Comparison of ENCODE assay signal across 12 mouse cellular contexts in the genomic region with DNA sequence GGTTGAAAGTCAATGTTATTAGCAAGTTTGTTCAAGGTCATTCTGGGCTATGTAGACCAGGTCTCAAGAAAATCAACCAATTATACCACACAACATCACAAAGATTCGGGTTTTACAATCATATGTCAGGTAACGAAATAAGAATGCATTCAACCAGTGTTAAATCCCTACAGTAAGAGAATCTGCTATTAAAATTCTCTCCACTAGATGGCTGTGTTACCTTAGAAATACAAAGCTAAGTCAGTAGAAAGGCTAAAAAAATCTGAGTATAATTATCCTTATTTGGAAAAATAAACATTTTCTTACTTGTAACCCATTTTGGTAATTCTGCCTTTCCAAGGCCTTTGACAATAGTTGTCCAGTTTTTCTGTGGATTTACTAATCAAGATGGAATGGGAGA. TPM values are rescaled to one million over a fixed set of nuclear protein-coding genes. Genes with fewer than 3 reads are reported as not detected.
A peak's percentile ranks its signal among the peaks of the same experiment; 100 is the strongest.
DNase-seq lines count a peak whose midpoint lies in the region; ATAC-seq and TF ChIP-seq lines count a peak whose summit lies in the region.
"Had no signal": no experiment of that assay in that cellular context is flagged by ENCODE, and none has a peak within 500 bp of the region (broad histone marks: within the 10 kb centered on the region; RNA-seq: fewer than 3 reads in every experiment).

No protein-coding gene starts in this region.

- 27% methylated on average over 2 of the region's 2 CpGs for WGBS in hindbrain, postnatal 0 days
- WGBS in liver, embryonic 11.5 days = 44% methylated on average over 2 of the region's 2 CpGs

- no peak overlapping the region for H3K4me2 ChIP-seq in hindbrain, postnatal 0 days (ENCODE audit: low read depth, low read length)
- no peak overlapping the region for H3K4me2 ChIP-seq in liver, embryonic 11.5 days
- H3K4me2 ChIP-seq: liver, embryonic 13.5 days had no signal

- H3K79me2 ChIP-seq in MEL (ENCODE audit: control insufficient read depth, insufficient read depth, low read length, poor library complexity) = no peaks in the 10 kb centered on the region

- peak; percentile 90 for TF ChIP-seq CTCF in layer of hippocampus, adult 2 months (conservative IDR thresholded peaks at IDR 0.05)
- no peak for TF ChIP-seq CTCF in MEL (IDR thresholded peaks at IDR 0.05 in 2 of 3, conservative IDR thresholded peaks at IDR 0.05 in 1 of 3; ENCODE audit: control insufficient read depth in 1 of 3, insufficient read depth in 1 of 3, low read depth in 2 of 3, low read length in 3 of 3, poor library complexity in 1 of 3, severe bottlenecking in 1 of 3)
- TF ChIP-seq CTCF in hindbrain, postnatal 0 days (IDR thresholded peaks at IDR 0.05; ENCODE audit: low read depth) = peak; percentile 74

- H3K27me3 ChIP-seq in MEL (ENCODE audit: control insufficient read depth in 1 of 2, insufficient read depth in 2 of 2, low read length in 2 of 2) = peaks cover 0 to 1% of the 10 kb centered on the region in 2 experiments; a peak in 1 of 4 replicates
- no peaks in the 10 kb centered on the region for H3K27me3 ChIP-seq in hindbrain, postnatal 0 days (ENCODE audit: insufficient read depth, low read length)
- no peaks in the 10 kb centered on the region for H3K27me3 ChIP-seq in liver, embryonic 11.5 days (replicated peaks; ENCODE audit: control insufficient read depth, insufficient read depth, low read length)
- H3K27me3 ChIP-seq: liver, embryonic 13.5 days had no signal

- no peaks in the 10 kb centered on the region for H3K4me1 ChIP-seq in MEL (ENCODE audit: control insufficient read depth in 1 of 2, insufficient read depth in 2 of 2, low read length in 2 of 2)
- no peaks in the 10 kb centered on the region for H3K4me1 ChIP-seq in hindbrain, postnatal 0 days (ENCODE audit: insufficient read depth, low read length)
- no peaks in the 10 kb centered on the region for H3K4me1 ChIP-seq in liver, embryonic 11.5 days (replicated peaks; ENCODE audit: control insufficient read depth, insufficient read depth, low read length)
- H3K4me1 ChIP-seq: liver, embryonic 13.5 days had no signal

- H3K9me3 ChIP-seq in MEL (replicated peaks; ENCODE audit: insufficient read depth, low read length) = no peaks in the 10 kb centered on the region
- no peaks in the 10 kb centered on the region for H3K9me3 ChIP-seq in hindbrain, postnatal 0 days (ENCODE audit: low read length)
- H3K9me3 ChIP-seq in liver, embryonic 11.5 days (ENCODE audit: control insufficient read depth, low read length) = no peaks in the 10 kb centered on the region
- H3K9me3 ChIP-seq: liver, embryonic 13.5 days had no signal

- H3K4me3 ChIP-seq in layer of hippocampus, adult 2 months = no peak overlapping the region
- no peak overlapping the region for H3K4me3 ChIP-seq in MEL (ENCODE audit: control insufficient read depth in 1 of 2, insufficient read depth in 1 of 2, low read depth in 2 of 2, low read length in 2 of 2)
- no peak overlapping the region for H3K4me3 ChIP-seq in hindbrain, postnatal 0 days (ENCODE audit: low read length)
- no peak overlapping the region for H3K4me3 ChIP-seq in liver, embryonic 11.5 days (ENCODE audit: low read depth, low read length)
- H3K4me3 ChIP-seq: liver, embryonic 13.5 days; myocyte had no signal

- H3K36me3 ChIP-seq in MEL (ENCODE audit: control insufficient read depth in 1 of 2, insufficient read depth in 2 of 2, low read length in 2 of 2) = no peaks in the 10 kb centered on the region
- no peaks in the 10 kb centered on the region for H3K36me3 ChIP-seq in hindbrain, postnatal 0 days (ENCODE audit: insufficient read depth, low read length)
- no peaks in the 10 kb centered on the region for H3K36me3 ChIP-seq in liver, embryonic 11.5 days (ENCODE audit: control insufficient read depth, insufficient read depth, low read length)
- H3K36me3 ChIP-seq: liver, embryonic 13.5 days had no signal

- H3K27ac ChIP-seq in layer of hippocampus, adult 2 months = no peak overlapping the region
- H3K27ac ChIP-seq in MEL (ENCODE audit: control insufficient read depth, low read depth, low read length) = no peak overlapping the region
- H3K27ac ChIP-seq in hindbrain, postnatal 0 days = no peak overlapping the region
- no peak overlapping the region for H3K27ac ChIP-seq in liver, embryonic 11.5 days (ENCODE audit: low read depth, low read length)
- H3K27ac ChIP-seq: liver, embryonic 13.5 days had no signal

- no peak for TF ChIP-seq POLR2A in MEL (IDR thresholded peaks at IDR 0.05; ENCODE audit: control insufficient read depth in 1 of 2, insufficient read depth in 1 of 2, low read depth in 1 of 2, low read length in 2 of 2, poor library complexity in 1 of 2)

- H3K9ac ChIP-seq in MEL (ENCODE audit: control insufficient read depth, low read depth, low read length, poor library complexity, severe bottlenecking) = no peak overlapping the region
- no peak overlapping the region for H3K9ac ChIP-seq in hindbrain, postnatal 0 days (replicated peaks; ENCODE audit: low read length)
- H3K9ac ChIP-seq in liver, embryonic 11.5 days (ENCODE audit: low read depth, low read length) = no peak overlapping the region
- H3K9ac ChIP-seq: liver, embryonic 13.5 days had no signal

- peak; percentile 43; the same call in 1 of the 2 replicates for ATAC-seq in hindbrain, postnatal 0 days
- no peak; the same call in 1 of the 2 replicates for ATAC-seq in megakaryocyte-erythroid progenitor cell, adult 5-6 weeks (replicated peaks; ENCODE audit: low FRiP score, low TSS enrichment, poor library complexity, severe bottlenecking)
- ATAC-seq in liver, embryonic 11.5 days (replicated peaks; ENCODE audit: low FRiP score) = no peak

- peak; percentile 8; the same call in 1 of the 2 replicates for TF ChIP-seq RAD21 in MEL (IDR thresholded peaks at IDR 0.05; ENCODE audit: low read depth, low read length)

- TF ChIP-seq EP300 in MEL (IDR thresholded peaks at IDR 0.05; ENCODE audit: low read depth in 1 of 2, low read length in 2 of 2) = no peak

- peak; percentile 64 for DNase-seq in cerebellum, adult 9-10 months
- no peak for DNase-seq in cerebellum, adult 9-11 months
- no peak for DNase-seq in layer of hippocampus, adult 2 months (ENCODE audit: low spot score in 2 of 2)
- no peak for DNase-seq in layer of hippocampus, postnatal 25 days (ENCODE audit: extremely low spot score in 1 of 2, low spot score in 1 of 2)
- DNase-seq in MEL (ENCODE audit: low read depth, low spot score) = no peak
- peak; percentile 84 for DNase-seq in hindbrain, postnatal 0 days (ENCODE audit: low spot score)
- no peak for DNase-seq in liver, embryonic 11.5 days (ENCODE audit: low spot score)
- DNase-seq: cerebellum, adult 18-20 months; heart, postnatal 10 days; liver, embryonic 13.5 days had no signal

TF ChIP-seq in MEL, 35 proteins besides CTCF, POLR2A, EP300 and RAD21:
- TF ChIP-seq HCFC1 (IDR thresholded peaks at IDR 0.05; ENCODE audit: low read depth, low read length) (no peak), MYC (IDR thresholded peaks at IDR 0.05; ENCODE audit: low read depth, low read length) (no peak), ELF1 (IDR thresholded peaks at IDR 0.05; ENCODE audit: low read depth, low read length) (no peak), BHLHE40 (IDR thresholded peaks at IDR 0.05; ENCODE audit: borderline replicate concordance, low read depth, low read length) (no peak), TCF12 (IDR thresholded peaks at IDR 0.05; ENCODE audit: low read depth, low read length) (no peak), SIN3A (IDR thresholded peaks at IDR 0.05; ENCODE audit: low read length) (no peak), MAFK (IDR thresholded peaks at IDR 0.05; ENCODE audit: borderline replicate concordance, low read depth, low read length) (no peak), ZKSCAN1 (IDR thresholded peaks at IDR 0.05; ENCODE audit: low read depth, low read length) (no peak)

RNA-seq across cellular contexts. Expression of gene Mtrf1l, which starts 23.2 kb away (rescaled TPM):
- 10 to 100 TPM; 10.6 to 12.0 TPM for total RNA-seq in layer of hippocampus, adult 2 months (2021)
- total RNA-seq in layer of hippocampus, postnatal 25 days (2021) = 10 to 100 TPM; 11.4 TPM
- total RNA-seq in MEL (2012; rRNA removed) = 4.0 and 4.6 TPM in 2 replicates
- polyA plus RNA-seq in MEL (2012; ENCODE audit: insufficient read depth in 1 of 2, insufficient read length in 2 of 2, low read depth in 1 of 2, low replicate concordance in 2 of 2, missing spikeins in 1 of 2) = 1 to 10 TPM in 1 of 2 experiments, not detected in 1; 5.6 TPM
- total RNA-seq in hindbrain, postnatal 0 days (2014; rRNA removed) = 7.3 and 12.2 TPM in 2 replicates
- polyA plus RNA-seq in hindbrain, postnatal 0 days (2015; fragmentation: Nextera tagmentation; extraction: Ambion mirVana) = 8.2 and 8.3 TPM in 2 replicates
- 13.1 and 16.3 TPM in 2 replicates for total RNA-seq in megakaryocyte-erythroid progenitor cell, adult 5-6 weeks (2014; fragmentation: Nextera tagmentation)
- total RNA-seq in megakaryocyte-erythroid progenitor cell, adult 5-6 weeks (2017) = 24.3 and 49.2 TPM in 2 replicates
- polyA plus RNA-seq in liver, embryonic 11.5 days (2014; fragmentation: Nextera tagmentation; extraction: Ambion mirVana) = 12.6 and 13.4 TPM in 2 replicates

RNA-seq across cellular contexts. Expression of gene Fbxo5, which starts 41.5 kb away (rescaled TPM):
- total RNA-seq in layer of hippocampus, adult 2 months (2021) = 1 to 10 TPM in 1 of 2 experiments, under 1 TPM in 1; 0.83 to 1.1 TPM
- 1 to 10 TPM; 1.0 to 1.3 TPM for total RNA-seq in layer of hippocampus, postnatal 25 days (2021)
- total RNA-seq in MEL (2012; rRNA removed) = 41.0 and 48.7 TPM in 2 replicates
- polyA plus RNA-seq in MEL (2012; ENCODE audit: insufficient read depth in 1 of 2, insufficient read length in 2 of 2, low read depth in 1 of 2, low replicate concordance in 2 of 2, missing spikeins in 1 of 2) = 1,000 to 10,000 TPM in 1 of 2 experiments, 10 to 100 TPM in 1; 36.1 to 1,320 TPM
- 5.3 and 8.0 TPM in 2 replicates for total RNA-seq in hindbrain, postnatal 0 days (2014; rRNA removed)
- polyA plus RNA-seq in hindbrain, postnatal 0 days (2015; fragmentation: Nextera tagmentation; extraction: Ambion mirVana) = 10.0 and 12.0 TPM in 2 replicates
- 91.9 and 94.5 TPM in 2 replicates for total RNA-seq in megakaryocyte-erythroid progenitor cell, adult 5-6 weeks (2014; fragmentation: Nextera tagmentation)
- 39.0 and 49.5 TPM in 2 replicates for total RNA-seq in megakaryocyte-erythroid progenitor cell, adult 5-6 weeks (2017)
- 94.5 and 99.7 TPM in 2 replicates for polyA plus RNA-seq in liver, embryonic 11.5 days (2014; fragmentation: Nextera tagmentation; extraction: Ambion mirVana)

Comparison
In these comparisons a context has a peak if more than half of its experiments do, and no peak if none do; other contexts are left out.
1. DNase-seq: peak in cerebellum, adult 9-10 months (single experiment) and hindbrain, postnatal 0 days (single experiment); none in cerebellum, adult 9-11 months (single experiment), layer of hippocampus, adult 2 months (0 of 2), layer of hippocampus, postnatal 25 days (0 of 2), MEL (single experiment) and liver, embryonic 11.5 days (single experiment).
2. CTCF ChIP-seq: peak in layer of hippocampus, adult 2 months (single experiment) and hindbrain, postnatal 0 days (single experiment); none in MEL (0 of 3).